Mouse (Mus musculus): ENCODE results near the gene Srpr.

Srpr gene

DNA sequence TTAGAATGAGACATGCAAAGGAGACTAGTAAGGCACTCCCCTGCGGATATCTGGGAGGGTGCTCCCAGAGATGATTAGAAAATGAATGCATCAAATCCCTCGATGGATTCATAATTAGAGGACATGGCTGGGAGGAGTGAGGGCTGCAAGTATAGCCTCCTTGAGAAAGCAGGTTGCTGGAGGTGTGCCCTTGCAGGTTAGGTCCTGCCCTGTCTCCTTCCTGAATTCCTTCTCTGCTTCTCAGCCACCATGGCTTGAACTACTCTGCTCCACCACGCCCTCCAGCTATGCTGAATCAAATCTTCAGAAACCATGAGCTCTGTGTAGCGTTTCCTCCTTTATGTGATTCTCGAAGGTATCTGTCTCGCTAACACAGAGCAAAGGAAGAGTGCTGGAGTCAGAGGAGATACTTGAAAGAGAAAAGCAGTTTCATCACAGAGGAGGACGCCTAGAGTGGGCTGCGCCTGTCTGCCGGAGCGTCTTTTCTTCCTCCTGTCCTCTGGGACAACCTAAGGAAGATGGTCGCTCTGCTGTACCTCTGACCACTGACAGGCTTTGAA, 6.9 kb upstream of the Srpr start:
- DNase-seq, result no peak

DNA sequence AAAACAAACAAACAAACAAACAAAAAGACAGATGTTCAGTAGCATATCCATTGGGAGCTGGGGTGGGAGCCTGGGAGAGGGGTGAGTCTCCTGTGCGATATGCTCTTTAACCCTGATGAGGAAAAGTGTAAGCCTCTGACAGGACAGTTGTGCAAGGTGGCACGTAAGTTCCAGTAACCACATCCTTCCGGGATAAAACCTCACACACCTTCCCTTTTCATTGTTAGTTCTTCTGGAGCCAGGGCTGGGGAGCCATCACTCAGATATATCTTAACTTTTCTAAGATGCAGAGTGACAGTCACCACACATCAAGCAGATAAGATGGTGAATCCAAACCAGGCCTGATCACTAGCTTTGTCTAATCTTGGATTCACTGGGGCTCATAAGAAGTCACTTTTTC, 5.9 kb upstream of the Srpr start:
- DNase-seq, result no peak

DNA sequence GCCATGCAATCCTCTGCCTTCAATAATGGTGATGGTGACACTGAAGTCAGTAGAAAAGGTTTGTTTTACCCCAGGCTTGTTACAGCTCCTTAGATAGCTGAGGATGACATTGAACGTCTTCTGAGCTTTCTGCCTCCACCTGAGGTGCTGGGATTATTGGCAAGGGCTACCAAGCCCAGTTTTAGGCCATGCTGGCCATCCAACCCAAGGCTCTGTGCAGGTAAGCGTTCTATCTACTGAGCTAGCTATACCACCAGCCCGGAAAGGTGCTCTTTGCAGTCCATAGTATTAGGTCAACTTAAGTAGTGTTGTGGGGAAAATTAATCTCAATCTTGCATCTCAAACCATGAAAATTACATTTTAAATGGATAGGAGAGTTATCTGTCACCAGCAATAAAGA, 2.4 kb upstream of the Srpr start:
- no peak for DNase-seq

DNA sequence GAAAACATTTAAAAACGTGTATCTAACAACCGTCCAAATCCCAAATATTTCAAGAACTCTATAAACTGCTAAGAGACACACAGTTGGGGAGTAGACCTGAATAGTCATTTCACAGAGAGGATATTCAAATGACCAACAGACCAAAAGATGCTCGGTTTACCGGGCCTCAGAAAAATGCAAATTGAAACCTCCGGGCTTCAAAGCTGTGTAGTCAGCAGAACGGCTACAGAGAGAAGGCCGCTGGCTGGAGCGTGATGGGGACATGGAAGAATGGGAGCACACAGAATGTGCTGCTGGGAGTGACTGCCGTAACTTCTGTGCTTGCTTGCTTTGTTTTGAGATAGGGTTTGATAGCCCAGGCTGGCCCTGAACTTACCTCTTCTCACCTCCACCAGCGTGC, 1.6 kb upstream of the Srpr start:
- no peak for DNase-seq

DNA sequence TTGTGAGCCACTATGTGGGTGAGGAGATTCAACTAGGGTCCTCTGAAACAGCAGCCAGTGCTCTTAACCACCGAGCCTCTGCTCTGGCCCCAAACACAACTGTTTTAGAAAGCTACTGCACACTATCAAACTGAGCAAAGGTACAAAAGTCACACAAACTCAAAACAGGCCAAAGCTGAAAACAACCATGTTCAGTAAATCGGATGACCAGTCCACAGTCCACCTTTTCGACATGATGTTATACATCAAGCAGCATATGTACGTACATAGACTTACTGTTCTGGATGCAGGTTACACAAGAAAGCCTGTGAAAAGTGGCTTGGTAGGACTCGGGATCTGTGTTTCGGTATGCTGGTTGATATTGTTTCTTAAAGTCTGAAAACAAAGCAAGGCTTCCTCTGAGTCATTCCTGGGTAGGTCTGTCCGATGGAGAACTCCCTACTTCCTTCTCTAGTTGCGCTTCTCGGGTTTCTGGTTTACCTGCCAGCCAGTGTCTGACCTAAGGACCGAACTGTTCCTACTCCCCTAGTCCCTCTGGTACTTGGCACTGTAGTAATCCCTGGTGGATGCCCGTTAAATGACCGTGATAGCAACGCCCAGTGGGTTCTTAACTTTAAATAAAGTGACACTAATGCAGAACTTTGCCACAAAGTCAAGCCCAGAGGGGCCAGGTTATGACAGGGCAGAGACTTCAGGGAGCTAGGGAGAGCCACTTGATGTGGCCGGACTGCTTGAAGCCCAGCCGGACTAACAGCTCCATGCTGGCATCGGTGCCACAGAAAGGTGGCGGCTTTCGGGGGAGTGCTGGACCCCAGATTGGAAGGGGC, 817 bp upstream of the Srpr start:
- DNase-seq, result no peak

DNA sequence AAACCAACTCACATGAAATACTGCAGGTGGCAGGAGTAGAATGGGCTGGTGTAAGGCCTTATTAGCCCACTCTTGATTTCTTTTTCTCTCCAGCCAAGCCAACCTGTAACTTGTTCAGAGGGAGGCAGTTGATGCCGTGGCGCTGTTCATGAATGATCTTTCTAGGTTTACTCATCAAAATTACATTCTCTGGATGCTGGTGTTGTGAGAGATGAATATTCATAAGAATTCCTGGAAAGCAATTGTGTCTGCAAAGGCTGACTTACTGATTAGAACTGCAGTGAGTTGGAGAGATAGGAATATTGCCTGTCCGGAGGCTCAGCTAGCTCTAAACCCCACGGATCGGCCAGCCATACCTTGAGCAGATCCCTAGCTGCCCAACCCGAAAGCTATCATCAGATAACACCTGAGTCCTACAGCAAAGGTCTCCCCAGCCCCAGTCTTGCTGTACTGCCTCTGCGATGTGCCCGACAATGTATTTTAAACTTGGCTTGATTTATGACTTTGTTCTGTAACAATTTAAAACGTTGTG, 620 bp downstream of the Srpr start:
- no peak for DNase-seq

DNA sequence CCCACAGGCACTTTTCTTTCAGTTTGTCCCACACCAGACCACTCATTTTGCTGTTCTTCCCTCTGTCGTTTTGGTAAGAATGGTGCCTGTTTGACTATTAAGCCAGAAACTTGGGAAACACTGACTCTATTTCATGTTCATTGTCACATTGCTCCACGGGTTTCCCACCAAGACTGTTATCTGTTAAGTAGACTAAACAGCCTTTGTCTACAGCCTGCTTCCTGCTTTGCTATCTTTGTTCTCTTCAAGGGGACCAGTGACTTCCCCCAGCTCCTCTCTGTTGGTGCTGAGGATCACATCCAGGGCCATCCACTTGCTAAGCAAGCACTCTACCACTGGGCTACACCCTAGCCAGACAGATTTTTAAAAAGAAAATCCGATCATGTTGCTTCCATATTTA, 3.6 kb downstream of the Srpr start:
- no peak for DNase-seq

DNA sequence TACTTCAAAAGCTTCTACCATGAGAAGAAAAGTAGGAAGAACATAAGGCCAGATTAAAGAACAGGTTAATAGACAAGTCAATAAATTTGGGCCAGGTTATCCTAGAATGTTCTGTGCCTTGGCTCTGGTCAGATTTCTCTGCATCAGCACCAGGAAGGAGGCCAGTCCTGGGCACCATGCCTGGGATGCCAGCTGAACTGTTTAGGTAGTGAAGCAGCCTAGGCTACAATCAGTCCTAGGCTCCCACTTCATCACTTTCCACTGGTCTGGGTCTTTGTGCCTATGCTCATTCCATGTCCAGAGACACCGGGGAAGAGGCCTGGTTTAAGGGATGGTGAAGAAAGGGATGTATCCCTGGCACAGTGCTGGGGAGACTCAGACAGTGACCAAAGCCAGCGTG, 4.4 kb downstream of the Srpr start:
- DNase-seq, result no peak

DNA sequence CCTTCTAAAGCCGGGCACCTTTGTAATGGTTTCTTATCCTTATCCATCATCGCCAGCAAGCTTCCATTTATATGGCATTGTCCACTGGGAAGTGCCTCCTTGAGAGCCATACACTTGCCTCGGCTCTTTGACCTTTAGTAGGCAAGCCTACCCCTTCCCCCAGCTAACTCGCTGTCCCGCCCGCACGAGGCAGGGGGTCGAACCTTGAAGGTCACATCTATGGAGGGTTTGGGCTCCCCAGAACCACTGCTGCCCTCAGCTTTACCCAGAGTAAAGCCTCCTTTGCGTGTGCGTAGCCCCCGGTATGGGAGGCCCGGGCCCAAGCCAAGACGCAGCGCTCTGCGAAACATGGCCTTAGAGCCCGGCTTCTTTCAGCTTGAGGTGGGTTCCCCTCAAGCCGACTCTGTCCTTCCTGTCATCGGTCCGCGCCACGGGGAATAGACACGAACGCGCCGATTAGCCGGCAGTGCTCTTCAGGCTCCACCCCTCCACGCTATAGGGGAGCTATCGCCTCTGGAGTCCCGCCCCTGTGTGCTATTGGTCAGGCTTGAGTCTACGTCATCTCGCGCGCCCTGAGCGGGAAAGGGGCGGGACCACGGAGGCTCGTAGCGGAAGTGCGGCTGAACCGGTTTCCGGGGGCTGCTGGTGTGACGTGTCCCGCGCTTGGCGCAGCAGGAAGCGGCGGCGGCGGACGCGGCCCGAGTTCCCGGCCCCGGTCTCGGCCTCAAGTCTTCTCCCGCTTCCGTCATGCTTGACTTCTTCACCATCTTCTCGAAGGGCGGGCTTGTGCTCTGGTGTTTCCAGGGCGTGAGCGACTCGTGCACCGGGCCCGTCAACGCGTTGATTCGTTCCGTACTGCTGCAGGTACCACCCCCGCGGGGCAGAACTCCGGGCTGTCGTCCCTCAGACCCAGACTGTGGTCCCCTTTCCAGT, 10.8 kb downstream of the Srpr start, which contains the start of gene Foxred1:
Foxred1 (minus strand) TSS at position 514 of the 933 bp plus-strand sequence.
- peak; percentile 100 for DNase-seq

DNA sequence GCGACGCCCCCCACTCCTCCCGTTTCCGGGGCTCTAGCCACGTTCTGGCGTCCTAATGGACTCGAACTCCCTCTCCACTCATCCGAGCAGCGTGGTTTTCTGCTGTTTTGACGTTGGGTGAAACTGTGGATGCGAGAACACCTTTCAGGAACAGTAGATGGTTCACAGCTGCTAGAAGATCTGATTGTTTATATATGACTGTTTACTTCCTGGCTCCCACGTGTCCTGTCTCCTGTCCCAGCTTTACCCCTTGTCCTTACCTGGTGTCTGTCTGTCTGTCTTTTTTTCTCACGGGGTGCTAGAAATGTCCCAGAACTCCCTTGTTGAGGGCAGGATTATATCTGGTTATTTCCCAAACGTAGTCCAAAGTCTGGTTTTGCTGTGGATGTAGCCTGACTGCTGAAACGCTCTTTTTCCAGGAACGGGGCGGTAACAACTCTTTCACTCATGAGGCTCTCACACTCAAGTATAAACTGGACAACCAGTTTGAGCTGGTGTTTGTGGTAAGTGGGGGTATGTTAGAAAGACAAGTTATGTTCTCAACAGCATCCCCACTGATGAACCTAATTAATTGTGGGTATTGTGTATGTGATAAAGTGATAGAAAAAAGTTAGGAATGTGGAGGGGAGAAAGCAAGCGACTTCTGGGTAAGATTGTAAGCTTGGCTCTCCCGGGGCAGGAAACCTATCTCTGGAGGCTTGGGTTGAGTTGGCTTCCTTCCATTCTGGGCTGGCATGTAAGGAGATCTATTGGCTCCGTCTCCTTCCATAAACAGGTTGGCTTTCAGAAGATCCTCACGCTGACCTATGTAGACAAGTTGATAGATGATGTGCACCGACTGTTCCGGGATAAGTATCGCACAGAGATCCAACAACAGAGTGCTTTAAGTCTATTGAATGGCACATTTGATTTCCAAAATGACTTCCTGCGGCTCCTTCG, 11.9 kb downstream of the Srpr start:
- DNase-seq, result peak; percentile 26

DNA sequence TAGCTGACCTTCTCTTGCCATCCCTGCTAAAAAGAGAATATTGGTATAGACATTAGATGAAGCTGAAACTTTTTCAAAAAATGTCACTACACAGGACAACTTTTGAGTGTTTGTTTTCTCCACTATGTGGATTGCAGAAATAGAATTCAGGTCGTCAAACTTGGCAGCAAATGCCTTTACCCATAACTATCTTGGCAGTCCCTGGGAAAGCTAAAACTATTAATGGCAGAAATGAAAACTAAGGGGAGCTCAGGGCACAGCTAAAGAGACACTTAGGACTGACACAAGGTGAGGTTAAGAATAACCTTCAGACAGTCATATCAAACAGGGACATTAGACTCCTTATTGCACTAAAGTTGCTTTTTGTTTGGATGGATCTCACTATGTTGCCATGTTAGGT, 18.0 kb downstream of the Srpr start:
- no peak for DNase-seq

DNA sequence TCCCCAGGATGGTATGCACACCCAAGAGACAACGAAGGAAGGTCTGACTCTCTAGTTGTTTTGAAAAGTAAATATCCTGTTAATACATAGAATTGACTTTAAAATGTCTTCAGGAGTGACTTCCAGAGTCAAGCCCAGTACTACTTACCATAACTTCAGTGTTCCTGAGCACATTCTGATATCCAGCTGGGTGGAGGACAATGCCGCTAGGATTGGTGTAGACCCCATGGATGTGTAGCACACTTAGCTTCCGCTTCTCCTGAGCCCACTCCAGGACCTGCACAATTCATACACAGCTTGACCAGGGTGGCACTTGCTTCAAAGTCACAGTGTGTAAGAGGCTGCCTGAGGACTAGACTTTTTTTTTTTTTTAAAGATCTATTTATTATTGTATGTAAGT, 23.5 kb downstream of the Srpr start:
- DNase-seq, result no peak

DNA sequence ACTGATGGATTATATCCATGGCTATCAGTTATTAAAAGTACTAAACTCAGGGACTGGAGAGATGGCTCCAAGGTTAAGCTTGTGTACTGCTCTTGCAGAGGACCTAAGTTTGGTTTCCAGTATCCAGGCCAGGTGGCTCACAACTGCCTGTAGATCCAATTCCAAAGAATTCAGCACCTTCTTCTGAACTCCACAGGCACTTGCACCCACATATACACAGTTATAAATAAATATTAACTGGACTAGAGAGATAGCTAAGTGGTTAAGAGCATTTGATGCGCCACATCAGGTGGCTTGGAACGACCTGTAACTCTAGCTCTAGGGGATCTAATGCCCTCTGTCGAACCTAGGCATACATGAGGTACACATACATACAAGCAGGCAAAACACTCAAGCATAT, 28.7 kb downstream of the Srpr start:
- no peak for DNase-seq

DNA sequence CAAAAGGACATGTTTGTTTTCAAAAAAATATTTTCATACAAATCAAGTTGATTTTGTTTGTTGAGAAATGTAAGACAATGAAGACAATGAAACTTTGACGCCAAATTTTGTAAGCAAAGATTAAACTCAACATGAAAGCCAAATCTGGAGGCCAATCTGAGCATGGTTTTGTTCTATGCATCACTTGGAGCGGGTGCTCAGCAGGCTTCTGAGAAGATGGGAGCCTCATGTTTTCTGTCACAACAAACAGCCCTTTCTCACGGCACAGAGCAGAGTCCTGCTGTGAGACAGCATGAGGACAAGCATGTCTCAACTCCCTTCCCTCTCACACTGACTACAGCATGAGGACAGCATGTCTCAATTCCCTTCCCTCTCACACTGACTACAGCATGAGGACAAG, 36.0 kb downstream of the Srpr start:
- DNase-seq, result no peak

DNA sequence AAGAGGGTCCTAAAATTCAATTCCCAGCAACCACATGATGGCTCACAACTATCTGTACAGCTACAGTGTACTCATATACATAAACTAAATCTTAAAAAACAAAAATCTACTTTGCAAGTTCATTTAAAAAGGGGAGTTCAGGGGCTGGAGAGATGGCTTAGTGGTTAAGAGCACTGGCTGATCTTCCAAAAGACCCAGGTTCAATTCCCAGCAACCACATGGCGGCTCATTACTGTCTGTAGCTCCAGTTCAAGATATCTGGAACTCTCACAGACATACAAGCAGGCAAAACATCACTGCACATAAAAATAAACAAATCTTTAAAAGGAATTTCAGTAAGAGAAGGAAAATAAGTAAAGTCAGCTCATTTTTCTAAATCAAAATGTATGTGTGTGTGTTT, 38.4 kb downstream of the Srpr start:
- DNase-seq, result no peak

DNA sequence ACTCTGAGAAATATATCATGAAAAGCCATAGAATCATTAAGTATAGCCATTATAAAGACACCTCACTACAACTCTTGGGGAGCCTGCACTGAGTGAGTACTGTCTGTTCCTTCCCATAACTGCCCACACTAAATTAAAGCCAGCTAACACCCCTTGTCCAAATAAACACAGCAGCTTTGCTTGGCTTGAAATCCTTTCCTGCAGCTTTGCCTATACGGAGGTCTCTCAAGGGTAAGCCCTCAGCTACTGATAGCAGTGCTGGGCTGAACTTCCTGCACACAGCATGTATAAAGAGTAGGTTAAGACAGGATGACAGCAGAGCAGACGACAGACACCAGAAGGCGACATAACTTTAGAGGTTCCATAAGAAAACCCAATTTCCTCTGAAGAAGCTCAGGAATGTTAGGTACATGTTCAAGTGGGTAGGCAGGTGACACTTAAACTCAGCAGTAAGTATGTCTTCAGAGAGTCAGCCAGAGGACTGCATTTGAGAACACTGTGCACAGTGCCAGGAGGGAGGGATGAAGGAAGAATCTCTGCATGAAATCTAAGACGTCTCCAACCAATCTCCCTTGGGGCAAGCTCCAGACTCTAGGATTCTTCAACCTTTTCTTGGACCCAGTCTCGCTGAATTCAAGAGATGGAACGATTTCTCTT, 39.1 kb downstream of the Srpr start:
- DNase-seq, result no peak

DNA sequence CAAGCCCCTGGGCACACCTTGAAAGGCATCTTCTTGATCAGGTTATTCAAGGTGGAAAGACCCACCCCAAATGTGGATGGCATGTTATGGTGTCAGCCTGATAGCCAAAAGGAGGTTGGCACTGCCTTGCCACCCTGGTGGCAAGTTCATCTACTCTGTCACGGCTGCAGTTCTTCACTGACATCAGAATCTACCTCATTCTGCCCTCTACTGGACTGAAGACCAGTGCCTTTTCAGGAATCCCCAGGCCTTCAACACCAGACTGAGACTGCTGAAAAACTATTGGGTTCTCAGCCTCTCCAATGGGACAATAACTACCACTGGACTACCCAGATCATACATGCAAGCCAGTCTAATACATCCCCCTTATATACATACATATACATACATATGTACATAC, 39.8 kb downstream of the Srpr start:
- DNase-seq, result no peak

DNA sequence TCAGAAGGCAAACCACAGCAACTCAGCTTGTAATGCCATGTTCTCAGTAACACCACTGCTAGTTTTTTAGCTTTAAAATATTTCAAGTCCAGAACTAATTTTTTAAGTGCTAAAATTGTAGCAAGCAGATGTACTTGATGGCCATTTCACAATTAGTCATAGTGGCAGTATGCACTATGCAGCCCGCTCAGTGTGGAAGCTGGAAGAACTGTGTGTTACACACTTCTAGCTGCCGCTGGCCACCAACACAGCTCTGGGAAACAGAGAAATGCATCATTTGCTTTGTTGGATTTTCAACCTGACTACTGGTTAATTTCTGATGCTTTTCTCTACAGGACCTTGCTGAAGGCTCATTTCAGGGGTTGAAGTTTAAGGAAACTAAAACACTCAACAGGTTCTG, 47.4 kb downstream of the Srpr start:
- DNase-seq, result no peak

DNA sequence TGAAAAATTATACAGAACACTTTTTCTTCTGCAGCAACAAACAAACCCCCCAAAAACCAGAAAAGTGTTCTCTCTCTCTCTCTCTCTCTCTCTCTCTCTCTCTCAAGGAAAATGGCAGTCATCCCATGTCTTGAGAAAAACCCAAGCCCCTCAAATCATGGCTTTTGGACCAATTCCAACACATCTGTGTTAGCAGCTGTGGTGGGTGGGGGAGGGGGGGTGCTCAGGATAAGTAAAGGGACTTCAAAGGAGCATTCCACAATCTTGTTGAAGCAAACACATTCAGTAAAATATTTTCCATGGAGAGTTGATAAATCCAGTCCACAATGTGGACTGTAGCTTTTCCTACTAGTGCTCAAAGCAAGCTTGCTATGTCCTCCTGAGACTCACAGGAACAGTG, 49.5 kb downstream of the Srpr start:
- no peak for DNase-seq

DNA sequence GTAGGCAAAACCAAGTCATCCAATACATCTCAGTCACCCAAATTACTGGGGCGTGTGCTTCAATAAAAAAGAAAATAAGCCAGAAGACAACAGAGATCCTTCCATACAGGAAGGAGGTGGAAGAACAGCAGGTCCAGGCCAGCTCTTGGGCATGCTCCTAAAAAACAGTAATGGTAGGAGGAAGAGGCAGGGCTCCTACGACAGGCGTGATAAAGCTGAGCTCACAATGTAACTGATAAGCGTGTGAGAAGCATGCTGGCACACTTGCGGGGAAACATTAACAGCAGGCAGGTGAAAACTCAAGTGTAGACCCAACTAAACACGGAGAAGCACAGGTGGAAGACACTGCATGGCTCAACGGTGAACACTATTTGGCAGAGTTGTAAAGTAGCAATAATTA, 57.4 kb downstream of the Srpr start:
- no peak for DNase-seq

DNA sequence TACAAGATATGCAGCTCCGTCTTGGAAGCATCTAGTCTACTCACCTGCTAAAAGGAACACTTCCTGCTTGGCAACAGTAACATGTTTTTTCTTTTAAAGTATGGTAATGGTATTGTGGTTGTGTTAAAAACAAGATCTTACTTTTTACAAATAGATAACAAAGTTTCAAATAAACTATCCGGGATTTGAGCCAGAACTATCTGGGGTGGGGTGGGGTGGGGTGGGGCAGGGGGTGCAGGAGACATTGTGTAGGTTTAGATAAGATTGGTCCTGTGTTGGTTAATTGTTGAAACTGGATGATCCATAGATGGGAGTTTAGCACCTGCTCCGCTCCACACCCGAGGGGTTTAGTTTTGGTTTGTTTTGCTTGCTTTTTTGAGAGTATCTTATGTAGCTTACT, 62.4 kb downstream of the Srpr start:
- no peak for DNase-seq

DNA sequence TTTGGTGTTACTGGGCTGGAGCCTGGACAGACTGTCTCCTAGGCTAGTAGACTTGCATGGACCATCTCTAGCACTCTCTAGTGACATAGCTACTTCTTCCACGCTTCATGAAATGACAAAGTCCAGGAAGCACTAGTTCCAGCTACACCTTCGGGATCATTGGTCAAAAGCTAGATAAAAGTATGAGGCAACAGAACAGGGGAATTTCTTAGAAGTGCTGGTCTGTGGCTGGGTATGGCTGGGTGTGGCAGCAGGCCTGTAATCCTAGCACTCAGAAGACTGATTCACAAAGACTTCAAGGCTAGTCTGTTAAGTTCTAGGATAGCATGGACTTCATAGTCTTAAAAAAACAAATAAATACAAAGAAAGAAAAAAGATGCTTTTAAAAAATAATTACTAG, 63.5 kb downstream of the Srpr start:
- DNase-seq, result no peak
